Mouse (Mus musculus): ENCODE results near the gene Gm43720. TPM values are rescaled to one million over a fixed set of nuclear protein-coding genes. Genes with fewer than 3 reads are reported as not detected.
A peak's percentile ranks its signal among the peaks of the same experiment; 100 is the strongest.

Gene Gm43720
- polyA plus RNA-seq, 1 experiment from 2014 or later, result 0.15 TPM

GRCm38 (mm10) chr5:138257585-138257978 lies 22.2 kb downstream of the Gm43720 start:
- Histone ChIP-seq H3K4me3 (replicated peaks; ENCODE audit: low read length) (no peak overlapping the region), H3K9me3 (ENCODE audit: control insufficient read depth, low read length) (no peaks in the 10 kb centered on the region), H3K4me1 (replicated peaks; ENCODE audit: control insufficient read depth, insufficient read depth, low read length) (peaks cover 18% of the 10 kb centered on the region), H3K27ac (no peak overlapping the region), H3K36me3 (replicated peaks; ENCODE audit: control insufficient read depth, insufficient read depth) (peaks cover 46% of the 10 kb centered on the region), H3K4me2 (replicated peaks) (no peak overlapping the region), H3K9ac (no peak overlapping the region), H3K27me3 (ENCODE audit: control insufficient read depth, insufficient read depth, low read length) (no peaks in the 10 kb centered on the region)
- DNase-seq (ENCODE audit: low spot score), result no peak
- 94% methylated on average over 4 of the region's 4 CpGs for WGBS
- no peak for ATAC-seq (ENCODE audit: low FRiP score)

GRCm38 (mm10) chr5:138256966-138257584 lies 22.7 kb downstream of the Gm43720 start:
- Histone ChIP-seq H3K27me3 (ENCODE audit: control insufficient read depth, insufficient read depth, low read length) (no peaks in the 10 kb centered on the region), H3K4me3 (replicated peaks; ENCODE audit: low read length) (no peak overlapping the region), H3K9me3 (ENCODE audit: control insufficient read depth, low read length) (no peaks in the 10 kb centered on the region), H3K36me3 (replicated peaks; ENCODE audit: control insufficient read depth, insufficient read depth) (peaks cover 44% of the 10 kb centered on the region), H3K4me2 (replicated peaks) (no peak overlapping the region), H3K27ac (no peak overlapping the region), H3K9ac (no peak overlapping the region), H3K4me1 (replicated peaks; ENCODE audit: control insufficient read depth, insufficient read depth, low read length) (peaks cover 13% of the 10 kb centered on the region)
- DNase-seq (ENCODE audit: low spot score) (no peak), ATAC-seq (ENCODE audit: low FRiP score) (no peak)
- 93% methylated on average over 10 of the region's 10 CpGs for WGBS

- Histone ChIP-seq H3K9ac (peak overlapping the region; percentile 67), H3K9me3 (ENCODE audit: control insufficient read depth, low read length) (no peaks in the 10 kb centered on the region), H3K27me3 (ENCODE audit: control insufficient read depth, insufficient read depth, low read length) (no peaks in the 10 kb centered on the region), H3K4me3 (replicated peaks; ENCODE audit: low read length) (peak overlapping the region; percentile 55), H3K36me3 (replicated peaks; ENCODE audit: control insufficient read depth, insufficient read depth) (peaks cover 34% of the 10 kb centered on the region), H3K4me1 (replicated peaks; ENCODE audit: control insufficient read depth, insufficient read depth, low read length) (peaks cover 13% of the 10 kb centered on the region), H3K4me2 (replicated peaks) (peak overlapping the region; percentile 65), H3K27ac (peak overlapping the region; percentile 80)
- ATAC-seq (ENCODE audit: low FRiP score) (peak; percentile 1; the same call in 1 of the 2 replicates), DNase-seq (ENCODE audit: low spot score) (no peak)
- WGBS, result 15% methylated on average over 7 of the region's 7 CpGs
Observed at GRCm38 (mm10) chr5:138256094-138256467, 23.7 kb downstream of the Gm43720 start.

- Histone ChIP-seq H3K4me1 (replicated peaks; ENCODE audit: control insufficient read depth, insufficient read depth, low read length) (peaks cover 13% of the 10 kb centered on the region), H3K27ac (peak within 1 kb of the TSS; percentile 80), H3K9ac (peak within 1 kb of the TSS; percentile 68), H3K4me2 (replicated peaks) (peak within 1 kb of the TSS; percentile 65), H3K4me3 (replicated peaks; ENCODE audit: low read length) (peak within 1 kb of the TSS; percentile 55), H3K27me3 (ENCODE audit: control insufficient read depth, insufficient read depth, low read length) (no peaks in the 10 kb centered on the region), H3K9me3 (ENCODE audit: control insufficient read depth, low read length) (no peaks in the 10 kb centered on the region), H3K36me3 (replicated peaks; ENCODE audit: control insufficient read depth, insufficient read depth) (peaks cover 29% of the 10 kb centered on the region)
- WGBS, result under 1% methylated on average over 38 of the region's 38 CpGs
- DNase-seq (ENCODE audit: low spot score), result peak; percentile 93
- ATAC-seq (ENCODE audit: low FRiP score), result peak; percentile 100
Observed at GRCm38 (mm10) chr5:138255353-138256093, 24.2 kb downstream of the Gm43720 start, which contains the start of gene Lamtor4. Gene Lamtor4, plus strand, starts transcription at chr5:138255482.

- Histone ChIP-seq H3K36me3 (replicated peaks; ENCODE audit: control insufficient read depth, insufficient read depth) (peaks cover 4% of the 10 kb centered on the region), H3K9me3 (ENCODE audit: control insufficient read depth, low read length) (no peaks in the 10 kb centered on the region), H3K4me3 (replicated peaks; ENCODE audit: low read length) (no peak overlapping the region), H3K27ac (no peak overlapping the region), H3K27me3 (ENCODE audit: control insufficient read depth, insufficient read depth, low read length) (no peaks in the 10 kb centered on the region), H3K4me1 (replicated peaks; ENCODE audit: control insufficient read depth, insufficient read depth, low read length) (peaks cover 13% of the 10 kb centered on the region), H3K4me2 (replicated peaks) (no peak overlapping the region), H3K9ac (no peak overlapping the region)
- 96% methylated on average over 3 of the region's 3 CpGs for WGBS
- DNase-seq (ENCODE audit: low spot score) (no peak), ATAC-seq (ENCODE audit: low FRiP score) (no peak)
Observed at GRCm38 (mm10) chr5:138253061-138253460, 26.7 kb downstream of the Gm43720 start.

GRCm38 (mm10) chr5:138251144-138251543 lies 28.6 kb downstream of the Gm43720 start:
- 83% methylated on average over 12 of the region's 12 CpGs for WGBS
- H3K27me3 ChIP-seq (ENCODE audit: control insufficient read depth, insufficient read depth, low read length), result no peaks in the 10 kb centered on the region
- no peak overlapping the region for H3K27ac ChIP-seq
- no peak overlapping the region for H3K9ac ChIP-seq
- no peaks in the 10 kb centered on the region for H3K36me3 ChIP-seq (replicated peaks; ENCODE audit: control insufficient read depth, insufficient read depth)
- no peaks in the 10 kb centered on the region for H3K9me3 ChIP-seq (ENCODE audit: control insufficient read depth, low read length)
- H3K4me3 ChIP-seq (replicated peaks; ENCODE audit: low read length), result no peak overlapping the region
- DNase-seq (ENCODE audit: low spot score) (no peak), ATAC-seq (ENCODE audit: low FRiP score) (no peak)
- H3K4me2 ChIP-seq (replicated peaks), result no peak overlapping the region
- peaks cover 6% of the 10 kb centered on the region for H3K4me1 ChIP-seq (replicated peaks; ENCODE audit: control insufficient read depth, insufficient read depth, low read length)

GRCm38 (mm10) chr5:138241511-138241910 lies 38.2 kb downstream of the Gm43720 start:
- no peaks in the 10 kb centered on the region for H3K27me3 ChIP-seq (ENCODE audit: control insufficient read depth, insufficient read depth, low read length)
- no peak overlapping the region for H3K4me2 ChIP-seq (replicated peaks)
- H3K9ac ChIP-seq, result no peak overlapping the region
- DNase-seq (ENCODE audit: low spot score) (no peak), ATAC-seq (ENCODE audit: low FRiP score) (no peak)
- no peaks in the 10 kb centered on the region for H3K4me1 ChIP-seq (replicated peaks; ENCODE audit: control insufficient read depth, insufficient read depth, low read length)
- H3K4me3 ChIP-seq (replicated peaks; ENCODE audit: low read length), result no peak overlapping the region
- 43% methylated on average over 2 of the region's 2 CpGs for WGBS
- H3K9me3 ChIP-seq (ENCODE audit: control insufficient read depth, low read length), result no peaks in the 10 kb centered on the region
- no peaks in the 10 kb centered on the region for H3K36me3 ChIP-seq (replicated peaks; ENCODE audit: control insufficient read depth, insufficient read depth)
- H3K27ac ChIP-seq, result no peak overlapping the region

- Histone ChIP-seq H3K4me3 (replicated peaks; ENCODE audit: low read length) (no peak overlapping the region), H3K27me3 (ENCODE audit: control insufficient read depth, insufficient read depth, low read length) (no peaks in the 10 kb centered on the region)
- no peak for ATAC-seq (ENCODE audit: low FRiP score)
Observed at GRCm38 (mm10) chr5:138234224-138234623, 45.5 kb downstream of the Gm43720 start.

GRCm38 (mm10) chr5:138233778-138234177 lies 46.0 kb downstream of the Gm43720 start:
- Histone ChIP-seq H3K36me3 (replicated peaks; ENCODE audit: control insufficient read depth, insufficient read depth) (no peaks in the 10 kb centered on the region), H3K4me1 (replicated peaks; ENCODE audit: control insufficient read depth, insufficient read depth, low read length) (no peaks in the 10 kb centered on the region), H3K4me2 (replicated peaks) (no peak overlapping the region), H3K4me3 (replicated peaks; ENCODE audit: low read length) (no peak overlapping the region), H3K27me3 (ENCODE audit: control insufficient read depth, insufficient read depth, low read length) (no peaks in the 10 kb centered on the region), H3K9ac (no peak overlapping the region), H3K9me3 (ENCODE audit: control insufficient read depth, low read length) (no peaks in the 10 kb centered on the region), H3K27ac (no peak overlapping the region)
- 81% methylated on average over 2 of the region's 2 CpGs for WGBS
- DNase-seq (ENCODE audit: low spot score) (no peak), ATAC-seq (ENCODE audit: low FRiP score) (no peak)

More at GRCm38 (mm10) chr5:138234224-138234623, 45.5 kb downstream of the Gm43720 start:
- H3K4me1 ChIP-seq (replicated peaks; ENCODE audit: control insufficient read depth, insufficient read depth, low read length), result no peaks in the 10 kb centered on the region
- H3K4me2 ChIP-seq (replicated peaks), result no peak overlapping the region
- no peaks in the 10 kb centered on the region for H3K36me3 ChIP-seq (replicated peaks; ENCODE audit: control insufficient read depth, insufficient read depth)
- no peaks in the 10 kb centered on the region for H3K9me3 ChIP-seq (ENCODE audit: control insufficient read depth, low read length)
- H3K27ac ChIP-seq, result no peak overlapping the region
- DNase-seq (ENCODE audit: low spot score), result no peak
- no peak overlapping the region for H3K9ac ChIP-seq
